Mouse (Mus musculus) myocyte (in vitro differentiated cells): Measurements from ENCODE around the gene Slc10a3.
"Not testable (repeated sequence)": the region's sequence is repeated elsewhere in the genome, so short reads cannot be mapped to it uniquely, and the experiment has no call there.

Source experiments
- CEBPB ChIP-seq: IDR thresholded peaks from 2 replicates; pipeline ENCODE4 v1.6.1; 2011; ENCODE audit warnings: mild to moderate bottlenecking, moderate library complexity; ENCODE audit not compliant: poor library complexity, insufficient read depth, severe bottlenecking
- E2F4 ChIP-seq: IDR thresholded peaks from one replicate; pipeline ENCODE4 v1.6.1; 2011; ENCODE audit warnings: mild to moderate bottlenecking, control low read depth, moderate library complexity; ENCODE audit not compliant: insufficient read depth
- MAX ChIP-seq: IDR thresholded peaks from one replicate; pipeline ENCODE4 v1.6.1; 2011; ENCODE audit warnings: low read depth, mild to moderate bottlenecking, control low read depth
- MYOG ChIP-seq, 3 experiments: IDR thresholded peaks; one replicate each; pipeline ENCODE4 v1.6.1; 2011; ENCODE audit warnings: control low read depth in 2 of 3, low read depth in 2 of 3, mild to moderate bottlenecking in 2 of 3; ENCODE audit not compliant: insufficient read length in 2 of 3, control insufficient read depth in 1 of 3, insufficient read depth in 1 of 3
- POLR2A ChIP-seq: IDR thresholded peaks from one replicate; pipeline ENCODE4 v1.6.1; 2011; ENCODE audit warnings: low read depth, mild to moderate bottlenecking, control low read depth, moderate library complexity; ENCODE audit not compliant: insufficient read length
- POLR2AphosphoS2 ChIP-seq: IDR thresholded peaks from one replicate; pipeline ENCODE4 v1.6.1; 2011; ENCODE audit warnings: low read depth, control low read depth; ENCODE audit not compliant: insufficient read length
- USF1 ChIP-seq: IDR thresholded peaks from one replicate; pipeline ENCODE4 v1.6.1; 2011; ENCODE audit warnings: low read depth, mild to moderate bottlenecking, control low read depth, moderate library complexity

DNA sequence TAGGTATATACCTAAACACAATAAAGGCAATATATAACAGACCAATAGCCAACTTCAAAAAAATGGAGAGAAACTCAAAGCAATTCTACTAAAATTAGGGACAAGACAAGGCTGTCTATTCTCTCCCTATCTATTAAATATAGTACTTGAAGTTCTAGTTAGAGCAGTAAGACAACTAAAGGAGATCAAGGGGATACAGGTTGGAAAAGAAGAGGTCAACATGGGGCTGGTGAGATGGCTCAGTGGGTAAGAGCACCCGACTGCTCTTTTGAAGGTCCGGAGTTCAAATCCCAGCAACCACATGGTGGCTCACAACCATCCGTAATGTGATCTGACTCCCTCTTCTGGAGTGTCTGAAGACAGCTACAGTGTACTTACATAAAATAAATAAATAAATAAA is 16.1 kb downstream of the Slc10a3 start:
- TF ChIP-seq MAX; POLR2A; POLR2AphosphoS2; USF1; CEBPB; MYOG (IDR thresholded peaks at IDR 0.05; ENCODE audit: control insufficient read depth in 1 of 3, insufficient read depth in 1 of 3, insufficient read length in 2 of 3, low read depth in 2 of 3); E2F4: not testable (repeated sequence)
